Mouse (Mus musculus) megakaryocyte, embryonic 14.5 days (primary cell): ENCODE measurements at regions not wholly inside any gene's neighbourhood (a gene's known extent, or its start where the extent isn't known, plus 50 kb on each side); places are given as distances from the start of the nearest gene placed in this dataset.

Experiments
- FLI1 ChIP-seq: IDR thresholded peaks from 2 replicates; pipeline ENCODE4 v1.6.1; 2012; ENCODE audit warnings: low read length, inconsistent platforms, mixed read lengths
- GATA1 ChIP-seq: IDR thresholded peaks from 3 replicates; pipeline ENCODE4 v1.6.1; 2012; ENCODE audit warnings: mixed read lengths, low read length, inconsistent platforms, borderline replicate concordance

GRCm38 (mm10) chr13:52726525-52726924 is 143.6 kb downstream of the Syk start:
- TF ChIP-seq GATA1 (no peak), FLI1 (no peak)
